Mouse (Mus musculus) 3134 (cell line): ENCODE measurements around the gene Itgb5.

Experiments used
- DNase-seq: peaks from one replicate; pipeline ENCODE4 v3.0.0-alpha.2; 2011; ENCODE audit warnings: low spot score; ENCODE audit not compliant: insufficient read length; ENCODE audit errors: extremely low read depth

Gene Itgb5

GRCm38 (mm10) chr16:33830512-33831105 lies 1.1 kb downstream of the Itgb5 start:
- no peak for DNase-seq

GRCm38 (mm10) chr16:33832057-33832456 lies 2.6 kb downstream of the Itgb5 start:
- no peak for DNase-seq

- DNase-seq, result peak; percentile 71
Measured at GRCm38 (mm10) chr16:33832728-33833428, 3.4 kb downstream of the Itgb5 start.

- DNase-seq, result no peak
Measured at GRCm38 (mm10) chr16:33833429-33833753, 3.9 kb downstream of the Itgb5 start.

- peak; percentile 71 for DNase-seq
Measured at GRCm38 (mm10) chr16:33833781-33834482, 4.5 kb downstream of the Itgb5 start.

- peak; percentile 82 for DNase-seq
Measured at GRCm38 (mm10) chr16:33836676-33837075, 7.2 kb downstream of the Itgb5 start.

GRCm38 (mm10) chr16:33837191-33837590 lies 7.7 kb downstream of the Itgb5 start:
- peak; percentile 66 for DNase-seq

- DNase-seq, result no peak
Measured at GRCm38 (mm10) chr16:33840616-33841015, 11.2 kb downstream of the Itgb5 start.

GRCm38 (mm10) chr16:33842081-33842880 lies 12.8 kb downstream of the Itgb5 start:
- no peak for DNase-seq

GRCm38 (mm10) chr16:33844150-33844611 lies 14.7 kb downstream of the Itgb5 start:
- DNase-seq, result no peak

- no peak for DNase-seq
Measured at GRCm38 (mm10) chr16:33844866-33845265, 15.4 kb downstream of the Itgb5 start.

- DNase-seq, result no peak
Measured at GRCm38 (mm10) chr16:33853271-33853670, 23.8 kb downstream of the Itgb5 start.

- DNase-seq, result no peak
Measured at GRCm38 (mm10) chr16:33858766-33859165, 29.3 kb downstream of the Itgb5 start.

GRCm38 (mm10) chr16:33859380-33859779 lies 29.9 kb downstream of the Itgb5 start:
- DNase-seq, result no peak

- peak; percentile 95 for DNase-seq
Measured at GRCm38 (mm10) chr16:33859988-33860700, 30.7 kb downstream of the Itgb5 start.

- DNase-seq, result no peak
Measured at GRCm38 (mm10) chr16:33862406-33862805, 32.9 kb downstream of the Itgb5 start.

- peak; percentile 61 for DNase-seq
Measured at GRCm38 (mm10) chr16:33863208-33863751, 33.8 kb downstream of the Itgb5 start.

- DNase-seq, result no peak
Measured at GRCm38 (mm10) chr16:33870224-33870785, 40.8 kb downstream of the Itgb5 start.

- DNase-seq, result no peak
Measured at GRCm38 (mm10) chr16:33870988-33871758, 41.7 kb downstream of the Itgb5 start.
